Mouse (Mus musculus) C2C12 (cell line): ENCODE results near the gene Ankrd52. TPM values are rescaled to one million over a fixed set of nuclear protein-coding genes. Genes with fewer than 3 reads are reported as not detected.

Experiments used
- H3K27me3 ChIP-seq: one replicate; pipeline ENCODE4 v1.6.1; 2011; ENCODE audit not compliant: control insufficient read depth, insufficient read depth, insufficient read length
- H3K36me3 ChIP-seq: one replicate; pipeline ENCODE4 v1.6.1; 2011; ENCODE audit not compliant: control insufficient read depth, insufficient read depth
- H3K4me3 ChIP-seq: one replicate; pipeline ENCODE4 v1.5.1; 2011; ENCODE audit warnings: mild to moderate bottlenecking, control low read depth; ENCODE audit not compliant: poor library complexity, insufficient read depth, severe bottlenecking
- H3K79me2 ChIP-seq: one replicate; pipeline ENCODE4 v1.6.1; 2011; ENCODE audit not compliant: control insufficient read depth, insufficient read depth
- H3K79me3 ChIP-seq: one replicate; pipeline ENCODE4 v1.6.1; 2011; ENCODE audit warnings: low read depth, control low read depth
- H3ac ChIP-seq: one replicate; pipeline ENCODE3; 2011; ENCODE audit warnings: low read depth; ENCODE audit not compliant: control insufficient read depth, insufficient read length
- CEBPB ChIP-seq: IDR thresholded peaks from one replicate; pipeline ENCODE4 v1.6.1; 2011; ENCODE audit warnings: low read depth, mild to moderate bottlenecking, control low read depth, moderate library complexity
- CTCF ChIP-seq: IDR thresholded peaks from one replicate; pipeline ENCODE4 v1.5.1; 2011; ENCODE audit not compliant: control insufficient read depth, insufficient read depth, insufficient read length
- FOSL1 ChIP-seq: IDR thresholded peaks from one replicate; pipeline ENCODE4 v1.8.0; 2011; ENCODE audit warnings: mild to moderate bottlenecking, low read length; ENCODE audit not compliant: poor library complexity, insufficient read depth, severe bottlenecking
- MAX ChIP-seq: IDR thresholded peaks from one replicate; pipeline ENCODE4 v1.6.1; 2011; ENCODE audit warnings: mild to moderate bottlenecking, control low read depth
- MYOD1 ChIP-seq: IDR thresholded peaks from one replicate; pipeline ENCODE4 v1.6.1; 2011; ENCODE audit warnings: low read depth; ENCODE audit not compliant: control insufficient read depth, insufficient read length
- MYOG ChIP-seq: IDR thresholded peaks from one replicate; pipeline ENCODE4 v1.6.1; 2011; ENCODE audit not compliant: control insufficient read depth, insufficient read length; ENCODE audit errors: extremely low read depth
- USF1 ChIP-seq: IDR thresholded peaks from one replicate; pipeline ENCODE4 v1.6.1; 2011; ENCODE audit warnings: low read depth, mild to moderate bottlenecking, control low read depth, moderate library complexity
- polyA plus RNA-seq: library from polyadenylated mRNA; unstranded; fragments of >200 nt; fragmentation: generic; extraction: Trizol; gene quantifications from one replicate; pipeline ENCODE4 v1.2.1, GENCODE M21; 2012; ENCODE audit warnings: missing spikeins

Gene Ankrd52
- polyA plus RNA-seq, 1 experiment = 35.9 TPM

DNA sequence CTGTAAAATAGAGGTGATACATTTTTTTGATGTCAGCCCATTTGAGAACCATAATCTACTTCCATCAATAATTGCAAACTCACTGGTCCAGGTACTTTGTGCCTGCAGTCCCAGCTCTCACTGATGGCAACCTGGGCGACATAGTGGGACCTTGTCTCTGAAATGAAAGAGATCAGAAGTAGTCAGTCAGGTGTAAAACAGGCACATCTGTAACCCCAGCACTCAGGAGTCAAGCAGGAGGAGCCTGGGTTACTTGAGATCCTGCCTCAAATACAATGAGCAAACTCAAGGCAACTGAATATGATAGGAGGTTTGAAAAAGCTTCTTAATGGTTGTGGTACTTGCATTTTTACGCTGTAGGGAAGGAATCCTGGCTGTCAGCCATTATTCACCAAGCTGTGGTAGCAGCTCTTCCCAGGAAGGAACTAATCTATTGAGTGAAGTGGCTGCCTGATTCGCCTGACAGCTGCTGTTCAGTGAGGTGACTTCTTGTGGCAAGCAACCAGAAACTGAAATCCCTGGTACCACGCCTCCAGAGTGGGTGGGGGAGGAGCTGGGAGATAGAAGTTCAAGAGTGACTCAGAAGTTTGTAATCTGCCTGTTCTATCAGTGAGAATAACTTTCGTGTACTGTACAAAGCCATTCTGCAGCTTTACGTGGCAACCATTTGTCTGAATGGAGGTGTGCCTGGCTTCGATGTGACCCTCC is 32.2 kb upstream of the Ankrd52 start:
- TF ChIP-seq CEBPB (no peak), MYOD1 (peak; percentile 85), CTCF (no peak), MYOG (no peak), USF1 (no peak), FOSL1 (no peak), MAX (peak; percentile 76)
- Histone ChIP-seq H3K79me2 (peaks cover 98% of the 10 kb centered on the region), H3ac (no peak overlapping the region), H3K27me3 (no peaks in the 10 kb centered on the region), H3K4me3 (no peak overlapping the region), H3K79me3 (peaks cover 85% of the 10 kb centered on the region), H3K36me3 (peaks cover 54% of the 10 kb centered on the region)

DNA sequence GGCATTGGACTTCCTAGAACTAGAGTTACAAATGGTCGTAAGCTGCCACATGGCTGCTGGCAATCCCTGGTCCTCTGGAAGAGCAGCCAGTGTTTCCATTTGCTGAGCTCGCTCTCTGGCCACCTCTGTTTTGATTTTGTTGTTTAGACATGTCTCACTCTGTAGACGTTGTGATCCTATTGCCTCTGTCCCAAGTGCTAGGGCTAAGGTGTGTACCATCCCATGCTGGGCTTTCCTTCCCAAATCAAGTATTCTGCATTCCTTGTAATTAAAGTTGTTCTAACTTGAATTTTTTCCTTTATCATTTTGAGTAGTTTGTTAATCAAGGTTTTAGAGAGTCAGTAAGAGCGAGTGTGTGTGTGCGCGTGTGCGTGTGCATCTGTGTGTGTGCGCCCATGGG is 29.4 kb upstream of the Ankrd52 start:
- Histone ChIP-seq H3K79me2 (peaks cover 88% of the 10 kb centered on the region), H3K4me3 (no peak overlapping the region), H3K79me3 (peaks cover 64% of the 10 kb centered on the region), H3K36me3 (peaks cover 54% of the 10 kb centered on the region), H3K27me3 (no peaks in the 10 kb centered on the region), H3ac (no peak overlapping the region)
- TF ChIP-seq MAX (no peak), MYOD1 (no peak), FOSL1 (no peak), USF1 (no peak), CEBPB (no peak), MYOG (no peak), CTCF (no peak)

DNA sequence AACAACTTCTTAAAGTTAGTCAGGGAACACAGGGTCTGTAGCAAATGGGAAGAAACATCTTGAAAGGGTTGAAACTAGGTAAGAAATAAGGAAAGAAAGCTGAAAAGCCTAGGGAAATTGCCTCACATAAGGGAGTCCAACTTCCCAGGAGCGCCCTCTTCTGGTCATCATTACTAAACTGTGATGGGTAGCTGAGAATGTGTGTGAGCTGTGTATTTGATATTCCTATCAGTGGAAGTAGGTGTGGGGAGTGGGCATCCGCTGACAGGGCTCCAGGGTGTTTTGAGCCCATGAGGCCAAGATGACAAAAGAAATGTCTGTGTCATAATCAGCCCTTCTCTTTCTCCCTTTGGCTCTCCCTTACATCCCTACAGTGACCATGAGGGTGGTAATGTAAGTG is 18.1 kb upstream of the Ankrd52 start:
- TF ChIP-seq MYOD1 = no peak
- no peak for TF ChIP-seq CEBPB
- no peak for TF ChIP-seq FOSL1
- Histone ChIP-seq H3K79me2 (no peaks in the 10 kb centered on the region), H3K4me3 (no peak overlapping the region), H3ac (no peak overlapping the region), H3K79me3 (peaks cover 2% of the 10 kb centered on the region), H3K36me3 (peaks cover 93% of the 10 kb centered on the region), H3K27me3 (no peaks in the 10 kb centered on the region)

DNA sequence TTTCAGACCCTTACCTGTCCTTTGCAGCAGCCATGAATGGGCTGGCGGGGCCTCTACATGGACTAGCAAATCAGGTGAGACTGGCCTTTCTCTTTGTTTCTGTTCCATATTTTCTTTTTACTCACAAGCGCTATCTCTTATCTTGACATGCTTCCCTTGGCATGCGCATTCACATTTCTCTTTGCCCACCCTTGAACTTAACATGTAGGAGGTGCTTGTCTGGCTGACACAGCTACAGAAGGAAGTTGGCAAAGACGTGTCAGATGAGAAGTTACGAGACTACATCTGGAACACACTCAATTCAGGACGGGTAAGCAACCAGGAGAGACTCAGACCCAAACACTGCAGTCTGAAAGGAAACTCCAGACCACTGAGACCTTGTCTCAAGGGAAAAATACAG is 17.7 kb upstream of the Ankrd52 start:
- no peaks in the 10 kb centered on the region for H3K79me2 ChIP-seq
- H3K79me3 ChIP-seq = peaks cover 2% of the 10 kb centered on the region
- H3K4me3 ChIP-seq = no peak overlapping the region
- TF ChIP-seq MAX = no peak
- no peak for TF ChIP-seq CTCF
- no peak for TF ChIP-seq MYOD1
- TF ChIP-seq CEBPB = no peak
- no peak for TF ChIP-seq USF1
- no peak for TF ChIP-seq MYOG
- TF ChIP-seq FOSL1 = no peak
- peaks cover 93% of the 10 kb centered on the region for H3K36me3 ChIP-seq
- no peaks in the 10 kb centered on the region for H3K27me3 ChIP-seq
- no peak overlapping the region for H3ac ChIP-seq

DNA sequence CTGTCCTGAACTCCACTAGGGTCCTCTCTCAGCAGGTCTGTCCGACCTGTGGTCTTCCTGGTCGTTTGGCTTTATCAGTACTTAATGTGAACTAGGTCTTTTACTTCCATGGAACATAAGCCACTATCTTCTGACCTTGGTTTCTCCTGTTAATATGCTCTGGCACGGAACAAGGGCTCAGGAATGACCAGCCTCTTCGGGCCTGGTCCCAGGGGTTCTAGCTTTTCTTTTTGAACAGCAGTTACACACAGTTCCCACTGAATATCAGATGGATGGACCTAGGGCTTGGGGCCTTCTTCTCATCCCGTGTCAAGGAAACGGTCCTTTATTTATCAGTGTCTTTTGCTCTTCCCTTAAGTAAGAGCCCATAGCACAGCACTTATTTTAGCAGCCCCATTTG is 15.1 kb upstream of the Ankrd52 start:
- Histone ChIP-seq H3K27me3 (no peaks in the 10 kb centered on the region), H3ac (no peak overlapping the region), H3K79me2 (no peaks in the 10 kb centered on the region), H3K4me3 (no peak overlapping the region), H3K79me3 (no peaks in the 10 kb centered on the region), H3K36me3 (peaks cover 81% of the 10 kb centered on the region)
- TF ChIP-seq MAX (no peak), MYOD1 (no peak), CEBPB (no peak)

DNA sequence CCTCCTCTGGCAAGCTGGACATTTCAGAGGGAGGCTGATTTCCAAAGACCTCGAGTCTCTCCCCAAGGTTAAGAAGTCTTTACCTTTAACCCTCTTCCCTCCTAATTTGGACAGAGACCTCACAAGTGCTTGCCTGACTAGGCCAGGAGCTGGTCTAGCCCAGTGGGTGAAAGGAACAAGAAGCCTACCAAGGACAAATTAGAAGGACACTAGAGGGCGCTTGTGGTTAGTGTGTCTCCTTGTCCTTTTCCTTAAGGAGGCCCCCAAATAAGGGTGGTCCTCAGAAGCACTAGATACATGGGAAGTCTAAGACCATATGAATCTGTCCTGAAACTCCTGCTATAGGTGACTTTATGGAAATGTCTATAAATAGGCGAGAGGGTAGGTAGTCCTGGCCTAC is 14.3 kb upstream of the Ankrd52 start:
- Histone ChIP-seq H3K4me3 (no peak overlapping the region), H3K27me3 (no peaks in the 10 kb centered on the region), H3ac (no peak overlapping the region), H3K79me3 (no peaks in the 10 kb centered on the region), H3K79me2 (no peaks in the 10 kb centered on the region), H3K36me3 (peaks cover 75% of the 10 kb centered on the region)
- TF ChIP-seq FOSL1 (no peak), MYOD1 (no peak), CEBPB (no peak), MYOG (no peak), CTCF (peak; percentile 16), MAX (no peak), USF1 (no peak)
